Mouse (Mus musculus) adrenal gland, postnatal 4 days (tissue): ENCODE data around the gene Gm19965. TPM values are rescaled to one million over a fixed set of nuclear protein-coding genes. Genes with fewer than 3 reads are reported as not detected.

Experiments used
- DNase-seq, 2 experiments: peaks; one replicate each; pipeline ENCODE4 v3.0.0; 2021 to 2022; ENCODE audit warnings: low spot score in 2 of 2, mixed read lengths in 2 of 2
- long read RNA-seq, 2 experiments: library from polyadenylated mRNA; stranded (forward); transcript quantifications; one replicate each; pipeline ENCODE4 v2.0.0; 2021
- total RNA-seq, 2 experiments: library from RNA; stranded (reverse); gene quantifications; 2 replicates each; pipeline ENCODE4 v1.2.3; 2021

The Gm19965 gene
- total RNA-seq: not detected
- long read RNA-seq, experiment 1: 0 reads
- long read RNA-seq, experiment 2: 0 reads

GRCm38 (mm10) chr1:116802683-116803082 is at the start of gene Gm19965:
Gene Gm19965, plus strand, starts transcription at chr1:116802983.
- DNase-seq: no peak

GRCm38 (mm10) chr1:116782471-116782989 is 20.3 kb upstream of the Gm19965 start:
- no peak for DNase-seq
